ENCODE assay signal across 24 mouse cellular contexts in genomic region chr9:27702140-27702539, GRCm38 (mm10).
A peak's percentile ranks its signal among the peaks of the same experiment; 100 is the strongest.
DNase-seq lines count a peak whose midpoint lies in the region; ATAC-seq and TF ChIP-seq lines count a peak whose summit lies in the region.
"Had no signal": no experiment of that assay in that cellular context is flagged by ENCODE, and none has a peak within 500 bp of the region (broad histone marks: within the 10 kb centered on the region; RNA-seq: fewer than 3 reads in every experiment).

No protein-coding gene starts in this region.

- no peak overlapping the region for H3K27ac ChIP-seq in forebrain, postnatal 0 days (ENCODE audit: low read depth, low read length)
- no peak overlapping the region for H3K27ac ChIP-seq in forebrain, embryonic 13.5 days
- H3K27ac ChIP-seq: embryonic facial prominence, embryonic 13.5 days; forebrain, embryonic 10.5 days; gastrocnemius, adult 2 months; heart, adult 2 months; hindbrain, embryonic 13.5 days; liver, embryonic 12.5 days; stomach, embryonic 15.5 days had no signal

- no peaks in the 10 kb centered on the region for H3K4me1 ChIP-seq in forebrain, postnatal 0 days (ENCODE audit: insufficient read depth)
- H3K4me1 ChIP-seq in forebrain, embryonic 13.5 days: no peaks in the 10 kb centered on the region
- H3K4me1 ChIP-seq: embryonic facial prominence, embryonic 13.5 days; forebrain, embryonic 10.5 days; hindbrain, embryonic 13.5 days; liver, embryonic 12.5 days; stomach, embryonic 15.5 days had no signal

- no peak overlapping the region for H3K4me2 ChIP-seq in forebrain, postnatal 0 days (ENCODE audit: low read depth)
- H3K4me2 ChIP-seq in forebrain, embryonic 13.5 days: no peak overlapping the region
- H3K4me2 ChIP-seq: embryonic facial prominence, embryonic 13.5 days; heart, embryonic 12.5 days; hindbrain, embryonic 13.5 days; liver, embryonic 12.5 days; stomach, embryonic 15.5 days had no signal

- WGBS in forebrain, postnatal 0 days: 55% methylated on average over 3 of the region's 3 CpGs
- WGBS in forebrain, embryonic 13.5 days: 81% methylated on average over 3 of the region's 3 CpGs

- no peak overlapping the region for H3K4me3 ChIP-seq in forebrain, postnatal 0 days (ENCODE audit: low read depth, low read length)
- H3K4me3 ChIP-seq in forebrain, embryonic 13.5 days: no peak overlapping the region
- H3K4me3 ChIP-seq: embryonic facial prominence, embryonic 13.5 days; forebrain, embryonic 10.5 days; gastrocnemius, adult 2 months; heart, adult 2 months; heart, embryonic 12.5 days; hindbrain, embryonic 13.5 days; liver, embryonic 12.5 days; stomach, embryonic 15.5 days had no signal

- no peaks in the 10 kb centered on the region for H3K27me3 ChIP-seq in forebrain, postnatal 0 days (ENCODE audit: insufficient read depth, low read length)
- H3K27me3 ChIP-seq in forebrain, embryonic 13.5 days: no peaks in the 10 kb centered on the region
- H3K27me3 ChIP-seq: embryonic facial prominence, embryonic 13.5 days; hindbrain, embryonic 13.5 days; liver, embryonic 12.5 days; Patski; stomach, embryonic 15.5 days had no signal

- H3K36me3 ChIP-seq in forebrain, postnatal 0 days (ENCODE audit: insufficient read depth): no peaks in the 10 kb centered on the region
- H3K36me3 ChIP-seq in forebrain, embryonic 13.5 days (ENCODE audit: poor library complexity, severe bottlenecking): no peaks in the 10 kb centered on the region
- H3K36me3 ChIP-seq: embryonic facial prominence, embryonic 13.5 days; forebrain, embryonic 10.5 days; heart, embryonic 12.5 days; hindbrain, embryonic 13.5 days; liver, embryonic 12.5 days; stomach, embryonic 15.5 days had no signal

- DNase-seq in forebrain, postnatal 0 days: peak; percentile 49
- peak; percentile 9 for DNase-seq in lung, postnatal 10 days
- DNase-seq in lung, postnatal 14 days: no peak
- peak; percentile 59 to 83 for DNase-seq in layer of hippocampus, adult 18-20 months (ENCODE audit: low spot score in 2 of 2)
- peak; percentile 22 to 41 for DNase-seq in layer of hippocampus, postnatal 36 days
- no peak for DNase-seq in adrenal gland, postnatal 36 days
- DNase-seq in adrenal gland, adult 18-20 months (ENCODE audit: low spot score in 2 of 2): no peak
- DNase-seq: cerebellum, adult 18-20 months; heart, adult 2 months; heart, postnatal 4 days; liver, postnatal 0 days; midbrain, embryonic 14.5 days; right cerebral cortex, postnatal 14 days; thymus, postnatal 14 days had no signal

- H3K9ac ChIP-seq in forebrain, postnatal 0 days: no peak overlapping the region
- H3K9ac ChIP-seq in forebrain, embryonic 13.5 days: no peak overlapping the region
- H3K9ac ChIP-seq: embryonic facial prominence, embryonic 13.5 days; heart, embryonic 12.5 days; hindbrain, embryonic 13.5 days; liver, embryonic 12.5 days; liver, postnatal 0 days; stomach, embryonic 15.5 days had no signal

- H3K9me3 ChIP-seq in forebrain, postnatal 0 days (ENCODE audit: low read length): no peaks in the 10 kb centered on the region
- no peaks in the 10 kb centered on the region for H3K9me3 ChIP-seq in forebrain, embryonic 13.5 days (replicated peaks)
- H3K9me3 ChIP-seq: embryonic facial prominence, embryonic 13.5 days; forebrain, embryonic 10.5 days; heart, embryonic 12.5 days; hindbrain, embryonic 13.5 days; liver, embryonic 12.5 days; stomach, embryonic 15.5 days had no signal

- no peak for ATAC-seq in forebrain, postnatal 0 days
- no peak for ATAC-seq in forebrain, embryonic 13.5 days
- ATAC-seq: intestine, embryonic 16.5 days; liver, embryonic 12.5 days; liver, postnatal 0 days had no signal

- no peak for TF ChIP-seq CTCF in forebrain, postnatal 0 days (IDR thresholded peaks at IDR 0.05; ENCODE audit: low read depth)

Comparison
In these comparisons a context has a peak if more than half of its experiments do, and no peak if none do; other contexts are left out.
1. DNase-seq: peak in forebrain, postnatal 0 days (single experiment), lung, postnatal 10 days (single experiment), layer of hippocampus, adult 18-20 months (2 of 2) and layer of hippocampus, postnatal 36 days (2 of 2); none in lung, postnatal 14 days (single experiment), adrenal gland, postnatal 36 days (0 of 2) and adrenal gland, adult 18-20 months (0 of 2).